Mouse (Mus musculus): ENCODE results near the gene Tmem143. TPM values are rescaled to one million over a fixed set of nuclear protein-coding genes. Genes with fewer than 3 reads are reported as not detected.
A peak's percentile ranks its signal among the peaks of the same experiment; 100 is the strongest.
"Not testable (repeated sequence)": the region's sequence is repeated elsewhere in the genome, so short reads cannot be mapped to it uniquely, and the experiment has no call there.

Tmem143 gene
- polyA plus RNA-seq, 1 experiment from 2014 or later = 4.9 TPM

DNA sequence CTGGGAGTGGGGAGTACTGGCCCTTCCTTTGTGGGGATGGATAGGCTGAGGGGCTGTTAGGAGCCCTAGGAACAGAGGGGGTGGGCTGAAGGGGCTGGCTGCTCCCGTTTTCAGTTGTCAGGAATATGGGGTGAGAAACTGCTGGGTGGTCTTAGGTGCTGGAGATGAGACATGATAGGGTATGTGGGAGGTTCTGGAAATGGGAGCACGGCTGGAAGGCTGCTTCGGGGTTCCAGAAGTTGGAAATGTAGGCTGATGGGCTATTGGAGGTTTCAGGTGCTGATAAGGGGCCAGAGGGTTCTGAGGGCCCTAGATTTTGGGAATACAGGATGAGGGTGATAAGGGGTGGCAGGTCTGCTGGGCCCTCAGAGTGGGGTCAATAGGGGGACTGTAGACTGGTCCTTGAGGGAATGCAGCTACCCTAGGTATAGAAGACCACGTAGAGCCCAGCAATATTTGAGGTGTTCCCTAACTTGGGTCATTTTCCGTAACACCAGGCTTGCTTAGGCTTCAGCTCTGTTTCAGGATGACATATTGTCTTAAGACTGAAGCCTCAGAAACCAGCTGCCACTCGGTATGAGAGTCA, 717 bp upstream of the Tmem143 start:
- Histone ChIP-seq H3K9me3 (no peaks in the 10 kb centered on the region), H3K27me3 (peaks cover 27% of the 10 kb centered on the region), H3K4me3 (peak overlapping the region; percentile 15), H3K9ac (replicated peaks) (no peak overlapping the region), H3K36me3 (no peaks in the 10 kb centered on the region), H3K4me2 (replicated peaks) (peak overlapping the region; percentile 37), H3K4me1 (peaks cover 9% of the 10 kb centered on the region), H3K27ac (replicated peaks) (no peak overlapping the region)
- peak; percentile 17 for ATAC-seq (ENCODE audit: low FRiP score, low read depth)
- 72% methylated on average over 6 of the region's 6 CpGs for WGBS

DNA sequence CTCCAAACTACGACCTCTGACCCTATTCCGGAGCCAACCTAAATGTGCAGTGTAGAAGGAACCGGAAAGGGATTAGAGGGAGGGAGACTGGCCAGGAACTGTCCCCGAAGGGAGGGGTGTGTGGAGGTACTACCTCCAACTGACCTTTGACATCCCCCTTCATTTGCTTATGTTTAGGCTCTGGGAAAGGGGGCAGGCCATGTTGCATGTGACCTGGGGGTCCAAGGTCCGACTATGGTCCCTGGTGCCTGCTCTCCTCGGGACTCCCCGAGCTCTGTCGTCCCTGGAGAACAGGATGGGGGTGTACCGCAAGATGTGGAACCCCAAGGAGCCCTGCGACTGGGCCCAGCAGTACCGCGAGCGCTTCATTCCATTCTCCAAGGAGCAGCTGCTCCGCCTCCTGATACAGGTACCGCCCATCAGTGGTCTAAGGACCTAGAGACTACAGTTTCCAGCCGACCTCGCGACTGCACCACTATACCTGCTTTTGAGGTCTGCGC, 567 bp downstream of the Tmem143 start:
- H3K36me3 ChIP-seq = no peaks in the 10 kb centered on the region
- under 1% methylated on average over 19 of the region's 19 CpGs for WGBS

DNA sequence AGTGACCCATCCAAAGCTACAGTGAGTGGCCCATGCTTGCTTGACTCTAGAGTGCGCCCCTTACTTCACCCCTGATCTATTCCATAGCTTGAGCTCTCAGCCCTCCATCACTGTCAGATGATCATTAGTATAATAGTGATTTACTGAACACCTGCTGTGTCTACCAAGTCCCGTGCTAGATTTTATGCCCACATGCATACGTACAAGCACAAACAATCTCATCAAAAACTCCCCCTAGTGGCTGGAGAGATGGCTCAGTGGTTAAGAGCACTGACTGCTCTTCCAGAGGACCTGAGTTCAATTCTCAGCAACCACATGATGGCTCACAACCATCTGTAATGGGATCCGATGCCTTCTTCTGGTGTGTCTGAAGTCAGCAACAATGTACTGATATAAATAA, 1.4 kb downstream of the Tmem143 start:
- peaks cover 19% of the 10 kb centered on the region for H3K27me3 ChIP-seq
- ATAC-seq (ENCODE audit: low FRiP score, low read depth) = not testable (repeated sequence)

More for the DNA sequence above, 567 bp downstream of the Tmem143 start:
- peak overlapping the region; percentile 66 for H3K9ac ChIP-seq (replicated peaks)
- no peaks in the 10 kb centered on the region for H3K9me3 ChIP-seq
- H3K4me3 ChIP-seq = peak overlapping the region; percentile 50
- peak overlapping the region; percentile 85 for H3K4me2 ChIP-seq (replicated peaks)
- peaks cover 9% of the 10 kb centered on the region for H3K4me1 ChIP-seq
- peaks cover 27% of the 10 kb centered on the region for H3K27me3 ChIP-seq
- peak overlapping the region; percentile 68 for H3K27ac ChIP-seq (replicated peaks)
- peak; percentile 63 for ATAC-seq (ENCODE audit: low FRiP score, low read depth)

DNA sequence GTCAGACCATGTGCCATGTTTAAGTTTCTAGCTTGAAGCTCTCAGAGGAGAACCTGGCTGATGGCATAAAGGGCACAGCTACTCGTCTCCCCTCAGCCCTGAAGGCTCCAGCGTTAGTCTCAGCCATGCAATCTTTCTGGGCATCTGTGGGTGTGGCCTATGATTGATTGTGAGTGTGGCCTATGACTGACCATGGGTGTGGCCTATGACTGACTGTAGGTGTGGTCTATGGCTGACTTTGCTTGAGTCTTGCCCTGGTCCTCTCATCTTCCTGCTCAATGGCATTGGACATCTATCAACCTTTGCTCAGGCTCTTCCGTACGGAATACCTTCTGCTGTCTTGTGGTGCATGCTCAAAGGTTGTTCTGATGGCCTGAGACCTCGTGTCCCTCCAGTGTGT, 4.8 kb downstream of the Tmem143 start:
- 57% methylated on average over 5 of the region's 5 CpGs for WGBS
- 0 out of 2 replicates have a peak, but pooled peaks cover 3% of the 10 kb centered on the region for H3K36me3 ChIP-seq
- ATAC-seq (ENCODE audit: low FRiP score, low read depth) = no peak
- peaks cover 5% of the 10 kb centered on the region; the same call in 1 of the 2 replicates for H3K9me3 ChIP-seq
- no peaks in the 10 kb centered on the region for H3K27me3 ChIP-seq
- no peak overlapping the region for H3K4me2 ChIP-seq (replicated peaks)
- H3K4me3 ChIP-seq = no peak overlapping the region
- peaks cover 6% of the 10 kb centered on the region for H3K4me1 ChIP-seq
- no peak overlapping the region for H3K27ac ChIP-seq (replicated peaks)
- no peak overlapping the region for H3K9ac ChIP-seq (replicated peaks)

More for the DNA sequence above, 1.4 kb downstream of the Tmem143 start:
- 53% methylated on average over 4 of the region's 4 CpGs for WGBS
- peak overlapping the region; percentile 85 for H3K4me2 ChIP-seq (replicated peaks)
- H3K27ac ChIP-seq (replicated peaks); H3K4me1 ChIP-seq; H3K9ac ChIP-seq (replicated peaks); H3K4me3 ChIP-seq; H3K9me3 ChIP-seq; H3K36me3 ChIP-seq: not testable (repeated sequence)

DNA sequence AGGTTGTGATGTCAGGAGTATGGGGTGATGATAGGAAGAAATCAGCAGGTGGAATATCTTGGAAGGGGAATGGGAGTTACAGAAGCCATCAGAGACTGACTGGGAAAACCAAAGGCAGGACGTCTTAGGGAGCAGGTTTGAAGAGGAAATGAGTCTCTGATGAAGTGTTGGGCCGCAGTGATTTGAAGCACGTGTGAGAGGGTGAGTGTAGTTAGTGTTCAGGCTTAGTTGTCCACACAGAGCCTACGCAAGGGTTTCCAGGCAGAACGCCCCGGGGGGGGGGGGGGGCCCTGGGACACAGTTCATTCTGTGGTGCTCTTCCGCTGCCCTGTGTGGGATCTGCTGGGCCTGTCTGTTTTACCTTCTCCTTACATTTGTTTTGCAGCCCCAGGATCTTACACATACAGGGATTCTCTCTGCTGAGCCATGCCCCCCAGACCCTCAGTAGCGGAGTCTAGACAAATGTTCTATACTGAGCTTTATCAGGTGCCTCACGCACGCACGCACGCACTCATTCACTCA, 5.8 kb downstream of the Tmem143 start:
- H3K9me3 ChIP-seq = peaks cover 5% of the 10 kb centered on the region; the same call in 1 of the 2 replicates
- 0 out of 2 replicates have a peak, but pooled peaks cover 6% of the 10 kb centered on the region for H3K36me3 ChIP-seq
- H3K9ac ChIP-seq (replicated peaks) = no peak overlapping the region
- H3K27ac ChIP-seq (replicated peaks) = 0 out of 2 replicates have a peak overlapping the region, but pooled peaks have one; percentile 30
- no peaks in the 10 kb centered on the region for H3K27me3 ChIP-seq
- WGBS = 78% methylated on average over 11 of the region's 12 CpGs
- ATAC-seq (ENCODE audit: low FRiP score, low read depth) = no peak
- no peak overlapping the region for H3K4me3 ChIP-seq
- no peak overlapping the region for H3K4me2 ChIP-seq (replicated peaks)
- peaks cover 1% of the 10 kb centered on the region for H3K4me1 ChIP-seq

DNA sequence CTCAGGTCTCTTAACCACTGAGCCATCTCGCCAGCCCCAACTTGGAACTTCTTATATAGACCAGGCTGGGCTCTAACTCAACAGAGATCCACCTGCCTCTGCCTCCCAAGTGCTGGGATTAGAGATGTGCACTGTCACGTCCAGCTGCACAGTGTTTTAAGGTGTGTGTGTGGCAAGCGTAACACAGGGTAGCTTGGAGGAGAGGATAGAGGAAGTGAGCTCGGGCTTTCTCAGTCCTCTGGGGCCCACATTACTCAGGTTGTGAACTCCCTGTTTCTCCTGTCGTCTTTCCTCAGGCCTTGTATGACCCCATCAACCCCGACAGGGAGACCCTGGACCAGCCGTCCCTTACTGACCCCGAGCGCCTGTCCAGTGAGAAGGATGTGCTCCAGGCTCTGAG, 9.9 kb downstream of the Tmem143 start:
- H3K27me3 ChIP-seq = no peaks in the 10 kb centered on the region
- H3K9ac ChIP-seq (replicated peaks) = no peak overlapping the region
- no peak for ATAC-seq (ENCODE audit: low FRiP score, low read depth)
- H3K9me3 ChIP-seq = peaks cover 5% of the 10 kb centered on the region; the same call in 1 of the 2 replicates
- H3K4me1 ChIP-seq = no peaks in the 10 kb centered on the region
- H3K4me2 ChIP-seq (replicated peaks) = no peak overlapping the region
- H3K36me3 ChIP-seq = peaks cover 30% of the 10 kb centered on the region
- no peak overlapping the region for H3K4me3 ChIP-seq
- WGBS = 91% methylated on average over 9 of the region's 9 CpGs
- no peak overlapping the region for H3K27ac ChIP-seq (replicated peaks)

DNA sequence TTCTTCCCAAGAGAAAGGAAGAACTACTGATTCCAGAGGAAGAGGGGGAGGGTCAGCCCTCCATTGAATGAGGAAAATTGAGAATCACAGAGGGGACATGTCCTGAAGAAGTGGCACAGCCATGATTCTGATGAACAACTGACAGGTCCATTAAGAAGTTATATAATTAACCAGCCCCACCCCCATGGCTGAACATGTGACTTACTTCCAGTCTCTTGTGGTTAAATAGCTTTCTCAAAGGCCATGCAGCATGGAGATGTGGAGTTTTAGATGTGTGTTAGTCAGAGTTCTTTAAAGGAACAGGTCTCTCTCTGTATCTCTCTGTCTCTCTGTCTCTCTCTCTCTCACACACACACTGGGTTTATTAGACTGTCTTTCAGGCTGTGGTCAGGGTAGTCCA, 11.6 kb downstream of the Tmem143 start:
- Histone ChIP-seq H3K4me1 (no peaks in the 10 kb centered on the region), H3K27ac (replicated peaks) (no peak overlapping the region), H3K36me3 (peaks cover 30% of the 10 kb centered on the region), H3K4me3 (no peak overlapping the region), H3K9ac (replicated peaks) (no peak overlapping the region), H3K27me3 (no peaks in the 10 kb centered on the region), H3K4me2 (replicated peaks) (no peak overlapping the region), H3K9me3 (peaks cover 5% of the 10 kb centered on the region; the same call in 1 of the 2 replicates)
- ATAC-seq (ENCODE audit: low FRiP score, low read depth) = no peak

DNA sequence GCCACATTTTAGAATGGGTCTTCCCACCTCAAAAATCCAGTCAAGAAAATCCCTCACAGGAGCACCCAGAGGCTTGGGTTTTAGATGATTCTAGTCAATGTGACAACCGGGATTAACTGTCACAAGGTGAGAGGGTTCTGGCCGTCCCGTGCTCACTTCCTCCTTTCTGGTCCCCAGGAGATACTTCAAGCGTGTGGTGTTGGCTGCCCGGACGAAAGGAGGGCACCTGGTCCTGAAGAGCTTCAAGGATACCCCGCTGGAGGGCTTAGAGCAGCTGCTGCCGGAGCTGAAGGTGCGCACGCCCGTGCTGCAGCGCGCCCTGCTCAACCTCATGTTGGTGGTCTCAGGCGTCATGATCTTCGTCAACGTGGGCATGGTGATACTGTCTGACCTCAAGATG, 12.4 kb downstream of the Tmem143 start:
- Histone ChIP-seq H3K4me2 (replicated peaks) (no peak overlapping the region), H3K4me1 (no peaks in the 10 kb centered on the region), H3K4me3 (no peak overlapping the region), H3K27me3 (no peaks in the 10 kb centered on the region), H3K36me3 (peaks cover 27% of the 10 kb centered on the region), H3K27ac (replicated peaks) (no peak overlapping the region), H3K9me3 (no peaks in the 10 kb centered on the region), H3K9ac (replicated peaks) (no peak overlapping the region)
- no peak for ATAC-seq (ENCODE audit: low FRiP score, low read depth)
- 94% methylated on average over 16 of the region's 16 CpGs for WGBS

DNA sequence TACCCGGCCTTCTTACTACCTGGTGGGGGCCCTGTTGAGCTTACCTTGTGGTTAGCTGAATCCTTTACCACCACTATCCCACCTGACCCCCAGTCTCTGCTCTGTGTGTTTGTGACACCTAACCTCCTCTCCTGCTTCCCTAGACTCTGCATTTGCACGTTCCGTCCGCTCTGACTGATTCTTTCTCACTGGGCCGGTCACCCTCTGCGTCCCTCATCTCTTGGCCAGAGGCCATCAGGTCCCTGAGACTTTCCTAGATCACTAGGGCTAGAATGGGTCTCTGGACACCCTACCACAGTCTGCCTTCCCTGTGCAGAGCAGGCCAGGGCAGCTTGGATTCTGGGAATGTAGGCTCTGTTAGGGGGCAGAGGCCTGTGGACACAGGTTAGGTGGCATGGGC, 17.3 kb downstream of the Tmem143 start:
- Histone ChIP-seq H3K36me3 (peaks cover 21% of the 10 kb centered on the region), H3K9ac (replicated peaks) (no peak overlapping the region), H3K4me3 (no peak overlapping the region), H3K4me2 (replicated peaks) (no peak overlapping the region), H3K27ac (replicated peaks) (no peak overlapping the region), H3K4me1 (peaks cover 25% of the 10 kb centered on the region), H3K9me3 (no peaks in the 10 kb centered on the region), H3K27me3 (no peaks in the 10 kb centered on the region)
- WGBS = 94% methylated on average over 6 of the region's 6 CpGs
- ATAC-seq (ENCODE audit: low FRiP score, low read depth) = no peak

DNA sequence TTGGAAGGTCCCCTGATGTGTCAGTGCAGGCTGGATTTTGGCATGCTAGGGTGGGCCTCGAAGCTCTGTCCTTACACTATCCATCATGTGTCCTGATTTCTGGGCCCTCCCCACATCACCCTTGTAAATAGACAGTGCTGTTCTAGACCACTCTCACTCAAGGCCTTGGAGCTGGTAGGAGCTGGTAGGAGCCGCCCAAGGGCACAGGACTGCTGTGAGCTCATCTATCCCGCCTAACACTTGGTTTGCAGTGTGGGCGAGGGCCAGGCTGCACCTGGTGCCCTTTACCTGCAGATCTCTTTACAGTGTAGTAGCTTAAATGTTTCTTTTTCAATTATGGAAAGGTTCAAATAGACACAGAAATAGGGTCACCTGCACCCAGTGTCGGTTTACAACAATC, 18.3 kb downstream of the Tmem143 start:
- H3K36me3 ChIP-seq = peaks cover 11% of the 10 kb centered on the region
- H3K4me2 ChIP-seq (replicated peaks) = no peak overlapping the region
- no peak overlapping the region for H3K4me3 ChIP-seq
- H3K27me3 ChIP-seq = peaks cover 4% of the 10 kb centered on the region; the same call in 1 of the 2 replicates
- no peak overlapping the region for H3K27ac ChIP-seq (replicated peaks)
- no peaks in the 10 kb centered on the region for H3K9me3 ChIP-seq
- H3K9ac ChIP-seq (replicated peaks) = no peak overlapping the region
- peaks cover 25% of the 10 kb centered on the region for H3K4me1 ChIP-seq
- WGBS = 90% methylated on average over 5 of the region's 5 CpGs
- no peak for ATAC-seq (ENCODE audit: low FRiP score, low read depth)

DNA sequence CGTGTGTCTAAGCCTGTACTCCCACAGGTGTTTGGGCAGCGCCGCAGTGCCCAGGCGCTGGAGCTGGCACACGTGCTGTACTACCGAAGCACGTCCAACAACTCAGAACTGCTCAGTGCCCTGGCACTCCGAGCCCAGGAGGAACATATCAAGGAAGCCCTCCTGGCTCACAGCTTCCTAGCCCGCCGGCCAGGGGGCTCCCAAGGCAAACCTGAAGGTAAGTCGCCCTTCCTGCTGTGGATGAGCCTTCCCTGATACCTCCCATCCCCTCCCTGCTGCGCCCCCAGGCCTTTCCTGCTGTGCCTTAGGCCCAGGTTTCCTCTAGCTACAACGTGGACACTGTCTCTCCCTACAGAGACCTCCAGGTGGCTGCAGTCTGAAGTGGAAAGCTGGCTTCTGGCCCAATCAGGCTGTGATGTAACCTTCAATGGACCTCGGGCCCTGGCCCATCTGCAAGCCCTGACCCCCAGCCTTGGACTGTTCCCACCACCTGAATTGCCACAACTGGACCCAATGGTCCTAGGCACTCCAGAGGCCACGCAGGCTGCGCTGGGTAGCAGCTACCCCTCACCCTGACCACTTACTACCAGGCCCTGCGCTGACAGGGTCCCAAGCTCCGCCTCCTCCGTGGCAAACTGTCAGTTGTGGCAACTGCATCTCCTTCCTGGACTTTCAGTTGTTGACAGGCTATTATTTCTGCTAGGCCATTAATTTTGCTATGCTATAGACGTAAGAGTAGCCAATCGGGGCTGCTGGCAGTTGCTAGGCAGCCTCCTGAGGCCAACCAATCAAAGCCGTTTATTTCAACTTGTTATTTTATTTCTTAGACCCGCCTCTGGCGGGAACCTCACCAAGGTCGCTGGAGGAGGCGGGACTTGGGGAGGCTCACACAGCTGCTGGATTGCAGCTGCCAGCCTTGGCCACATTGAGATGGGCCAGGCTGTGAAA, 19.6 kb downstream of the Tmem143 start:
- Histone ChIP-seq H3K9ac (replicated peaks) (peak overlapping the region; percentile 52), H3K36me3 (no peaks in the 10 kb centered on the region), H3K9me3 (no peaks in the 10 kb centered on the region), H3K27ac (replicated peaks) (peak overlapping the region; percentile 73), H3K4me1 (peaks cover 25% of the 10 kb centered on the region), H3K27me3 (peaks cover 11% of the 10 kb centered on the region; the same call in 1 of the 2 replicates), H3K4me2 (replicated peaks) (peak overlapping the region; percentile 48), H3K4me3 (peak overlapping the region; percentile 23)
- ATAC-seq (ENCODE audit: low FRiP score, low read depth) = peak; percentile 79
- 37% methylated on average over 26 of the region's 26 CpGs for WGBS
